Comparison of ENCODE assay signal across 8 mouse cellular contexts in genomic region chr15:27783092-27783491, GRCm38 (mm10).
DNase-seq lines count a peak whose midpoint lies in the region; ATAC-seq and TF ChIP-seq lines count a peak whose summit lies in the region.

No protein-coding gene starts in this region.

- peaks cover 56% of the 10 kb centered on the region for H3K4me1 ChIP-seq in forebrain, embryonic 11.5 days (replicated peaks; ENCODE audit: control insufficient read depth, insufficient read depth, low read length)
- peaks cover 82% of the 10 kb centered on the region for H3K4me1 ChIP-seq in intestine, embryonic 14.5 days (replicated peaks; ENCODE audit: control insufficient read depth, insufficient read depth, low read length)
- H3K4me1 ChIP-seq in midbrain, embryonic 15.5 days, result peaks cover 94% of the 10 kb centered on the region

- H3K4me2 ChIP-seq in forebrain, embryonic 11.5 days (ENCODE audit: low read depth, low read length, severe bottlenecking), result peak overlapping the region; percentile 19; the same call in 1 of the 2 replicates
- peak overlapping the region; percentile 7 for H3K4me2 ChIP-seq in intestine, embryonic 14.5 days (ENCODE audit: low read length)
- no peak overlapping the region; the same call in 1 of the 2 replicates for H3K4me2 ChIP-seq in midbrain, embryonic 15.5 days

- intact Hi-C loops in left cerebral cortex, adult 2 months (cut with DNase I), result no loop called here
- intact Hi-C loops in left cerebral cortex, postnatal 36 days (cut with DNase I), result no loop called here

- TF ChIP-seq CTCF in left cerebral cortex, adult 2 months (IDR thresholded peaks at IDR 0.05), result no peak

- H3K36me3 ChIP-seq in forebrain, embryonic 11.5 days (ENCODE audit: control insufficient read depth, insufficient read depth, low read length), result no peaks in the 10 kb centered on the region
- no peaks in the 10 kb centered on the region for H3K36me3 ChIP-seq in intestine, embryonic 14.5 days (ENCODE audit: control insufficient read depth, insufficient read depth, low read length)
- H3K36me3 ChIP-seq in midbrain, embryonic 15.5 days (replicated peaks), result no peaks in the 10 kb centered on the region

- H3K9ac ChIP-seq in forebrain, embryonic 11.5 days (ENCODE audit: low read length), result peak overlapping the region; percentile 28
- H3K9ac ChIP-seq in intestine, embryonic 14.5 days (ENCODE audit: low read length), result peak overlapping the region; percentile 27; the same call in 1 of the 2 replicates
- H3K9ac ChIP-seq in midbrain, embryonic 15.5 days, result no peak overlapping the region

- H3K27ac ChIP-seq in left cerebral cortex, adult 2 months, result peak overlapping the region; percentile 95
- peak overlapping the region; percentile 90 for H3K27ac ChIP-seq in forebrain, embryonic 11.5 days (ENCODE audit: low read depth, low read length)
- H3K27ac ChIP-seq in intestine, embryonic 14.5 days (ENCODE audit: low read depth), result peak overlapping the region; percentile 75
- peak overlapping the region; percentile 80 for H3K27ac ChIP-seq in midbrain, embryonic 15.5 days

- no peaks in the 10 kb centered on the region for H3K27me3 ChIP-seq in forebrain, embryonic 11.5 days (ENCODE audit: control insufficient read depth, insufficient read depth, low read length)
- H3K27me3 ChIP-seq in intestine, embryonic 14.5 days (replicated peaks; ENCODE audit: control insufficient read depth, insufficient read depth, low read length), result no peaks in the 10 kb centered on the region
- H3K27me3 ChIP-seq in midbrain, embryonic 15.5 days (replicated peaks), result no peaks in the 10 kb centered on the region

- no peaks in the 10 kb centered on the region for H3K9me3 ChIP-seq in forebrain, embryonic 11.5 days (ENCODE audit: control insufficient read depth, low read length)
- no peaks in the 10 kb centered on the region for H3K9me3 ChIP-seq in intestine, embryonic 14.5 days (ENCODE audit: control insufficient read depth, low read length)
- H3K9me3 ChIP-seq in midbrain, embryonic 15.5 days, result no peaks in the 10 kb centered on the region

- no peak for DNase-seq in left cerebral cortex, adult 2 months (ENCODE audit: extremely low spot score in 1 of 2, low spot score in 2 of 2)
- no peak for DNase-seq in left cerebral cortex, postnatal 36 days (ENCODE audit: low spot score in 2 of 2)
- no peak for DNase-seq in forebrain, embryonic 11.5 days (ENCODE audit: low spot score)
- no peak for DNase-seq in intestine, embryonic 14.5 days (ENCODE audit: low spot score)
- DNase-seq in thymus, postnatal 25 days, result no peak
- DNase-seq in cerebellum, adult 9-10 months, result no peak

- WGBS in forebrain, embryonic 11.5 days, result 17% methylated on average over 8 of the region's 8 CpGs
- WGBS in intestine, embryonic 14.5 days, result 47% methylated on average over 8 of the region's 8 CpGs
- WGBS in midbrain, embryonic 15.5 days, result 26% methylated on average over 8 of the region's 8 CpGs

- ATAC-seq in forebrain, embryonic 11.5 days (replicated peaks; ENCODE audit: low FRiP score), result peak; percentile 23
- no peak for ATAC-seq in intestine, embryonic 14.5 days (replicated peaks; ENCODE audit: low FRiP score, low TSS enrichment, low read depth)
- no peak for ATAC-seq in midbrain, embryonic 15.5 days (replicated peaks)
- no peak for ATAC-seq in frontal cortex, adult (ENCODE audit: low TSS enrichment)

- H3K4me3 ChIP-seq in left cerebral cortex, adult 2 months, result peak overlapping the region; percentile 28; the same call in 1 of the 2 replicates
- H3K4me3 ChIP-seq in forebrain, embryonic 11.5 days (ENCODE audit: low read depth, low read length), result no peak overlapping the region
- H3K4me3 ChIP-seq in intestine, embryonic 14.5 days (ENCODE audit: low read depth, low read length), result no peak overlapping the region
- H3K4me3 ChIP-seq in midbrain, embryonic 15.5 days, result no peak overlapping the region
